Mouse (Mus musculus) kidney, adult 18-20 months (tissue): ENCODE measurements around the gene Rassf3.

Experiments
- DNase-seq: peaks from one replicate; pipeline ENCODE4 v3.0.0; 2021

The Rassf3 gene

GRCm38 (mm10) chr10:121488623-121489299 lies 12.6 kb upstream of the Rassf3 start:
- peak; percentile 63 for DNase-seq

GRCm38 (mm10) chr10:121487716-121488115 lies 11.6 kb upstream of the Rassf3 start:
- DNase-seq = no peak

GRCm38 (mm10) chr10:121486350-121486749 lies 10.2 kb upstream of the Rassf3 start:
- DNase-seq = peak; percentile 64

- DNase-seq = no peak
Observed at GRCm38 (mm10) chr10:121483364-121483763, 7.2 kb upstream of the Rassf3 start.

GRCm38 (mm10) chr10:121481141-121481540 lies 5.0 kb upstream of the Rassf3 start:
- DNase-seq = no peak

GRCm38 (mm10) chr10:121479987-121480386 lies 3.8 kb upstream of the Rassf3 start:
- DNase-seq = no peak

GRCm38 (mm10) chr10:121477433-121477832 lies 1.3 kb upstream of the Rassf3 start:
- DNase-seq = no peak

GRCm38 (mm10) chr10:121476968-121477337 lies 806 bp upstream of the Rassf3 start:
- no peak for DNase-seq

GRCm38 (mm10) chr10:121475672-121476146 lies 438 bp downstream of the Rassf3 start:
- DNase-seq = peak; percentile 81

GRCm38 (mm10) chr10:121475101-121475671 lies 961 bp downstream of the Rassf3 start:
- DNase-seq = no peak

GRCm38 (mm10) chr10:121474288-121474687 lies 1.9 kb downstream of the Rassf3 start:
- DNase-seq = no peak

- no peak for DNase-seq
Observed at GRCm38 (mm10) chr10:121473723-121474215, 2.4 kb downstream of the Rassf3 start.

GRCm38 (mm10) chr10:121472593-121473217 lies 3.4 kb downstream of the Rassf3 start:
- no peak for DNase-seq

GRCm38 (mm10) chr10:121471570-121472197 lies 4.5 kb downstream of the Rassf3 start:
- DNase-seq = no peak

GRCm38 (mm10) chr10:121469625-121470024 lies 6.5 kb downstream of the Rassf3 start:
- no peak for DNase-seq

- DNase-seq = no peak
Observed at GRCm38 (mm10) chr10:121468985-121469384, 7.2 kb downstream of the Rassf3 start.

GRCm38 (mm10) chr10:121468261-121468660 lies 7.9 kb downstream of the Rassf3 start:
- no peak for DNase-seq

- no peak for DNase-seq
Observed at GRCm38 (mm10) chr10:121467792-121468191, 8.4 kb downstream of the Rassf3 start.

GRCm38 (mm10) chr10:121467016-121467415 lies 9.1 kb downstream of the Rassf3 start:
- DNase-seq = no peak

- no peak for DNase-seq
Observed at GRCm38 (mm10) chr10:121465033-121465432, 11.1 kb downstream of the Rassf3 start.

GRCm38 (mm10) chr10:121462162-121462881 lies 13.8 kb downstream of the Rassf3 start:
- DNase-seq = no peak

- DNase-seq = peak; percentile 43
Observed at GRCm38 (mm10) chr10:121461404-121462161, 14.6 kb downstream of the Rassf3 start.
